Mouse (Mus musculus) retina, embryonic 14.5 days (tissue): ENCODE results near the gene Stx8.

Source experiments
- DNase-seq: peaks from one replicate; pipeline ENCODE4 v3.0.0-alpha.2; 2015; ENCODE audit warnings: low spot score

The Stx8 gene

GRCm38 (mm10) chr11:68036133-68036959 is 70.4 kb downstream of the Stx8 start:
- DNase-seq, result peak; percentile 37

GRCm38 (mm10) chr11:68037093-68037492 is 71.1 kb downstream of the Stx8 start:
- DNase-seq, result no peak

- DNase-seq, result no peak
Measured at GRCm38 (mm10) chr11:68038101-68038500, 72.1 kb downstream of the Stx8 start.

GRCm38 (mm10) chr11:68044181-68044580 is 78.2 kb downstream of the Stx8 start:
- peak; percentile 13 for DNase-seq

- DNase-seq, result no peak
Measured at GRCm38 (mm10) chr11:68046916-68047315, 80.9 kb downstream of the Stx8 start.

GRCm38 (mm10) chr11:68049261-68050165 is 83.5 kb downstream of the Stx8 start:
- DNase-seq, result no peak

- DNase-seq, result no peak
Measured at GRCm38 (mm10) chr11:68050725-68051124, 84.7 kb downstream of the Stx8 start.

- DNase-seq, result no peak
Measured at GRCm38 (mm10) chr11:68051305-68051704, 85.3 kb downstream of the Stx8 start.

GRCm38 (mm10) chr11:68058466-68059201 is 92.6 kb downstream of the Stx8 start:
- DNase-seq, result no peak

GRCm38 (mm10) chr11:68060651-68061050 is 94.7 kb downstream of the Stx8 start:
- no peak for DNase-seq

GRCm38 (mm10) chr11:68062116-68062515 is 96.1 kb downstream of the Stx8 start:
- DNase-seq, result no peak

GRCm38 (mm10) chr11:68067806-68068205 is 101.8 kb downstream of the Stx8 start:
- DNase-seq, result no peak

- DNase-seq, result no peak
Measured at GRCm38 (mm10) chr11:68070086-68070485, 104.1 kb downstream of the Stx8 start.

- no peak for DNase-seq
Measured at GRCm38 (mm10) chr11:68071836-68072235, 105.8 kb downstream of the Stx8 start.

GRCm38 (mm10) chr11:68072597-68073210 is 106.7 kb downstream of the Stx8 start:
- no peak for DNase-seq

- no peak for DNase-seq
Measured at GRCm38 (mm10) chr11:68074686-68075085, 108.7 kb downstream of the Stx8 start.

- no peak for DNase-seq
Measured at GRCm38 (mm10) chr11:68075331-68075730, 109.3 kb downstream of the Stx8 start.

- no peak for DNase-seq
Measured at GRCm38 (mm10) chr11:68079756-68080155, 113.8 kb downstream of the Stx8 start.

GRCm38 (mm10) chr11:68080999-68081398 is 115.0 kb downstream of the Stx8 start:
- DNase-seq, result no peak

- no peak for DNase-seq
Measured at GRCm38 (mm10) chr11:68082756-68083155, 116.8 kb downstream of the Stx8 start.

- no peak for DNase-seq
Measured at GRCm38 (mm10) chr11:68083562-68083961, 117.6 kb downstream of the Stx8 start.

- no peak for DNase-seq
Measured at GRCm38 (mm10) chr11:68086221-68086620, 120.2 kb downstream of the Stx8 start.
